Mouse (Mus musculus): Measurements from ENCODE around the gene Sox6. TPM values are rescaled to one million over a fixed set of nuclear protein-coding genes. Genes with fewer than 3 reads are reported as not detected.

Gene Sox6
- polyA plus RNA-seq, 1 experiment from 2014 or later: 33.2 TPM

DNA sequence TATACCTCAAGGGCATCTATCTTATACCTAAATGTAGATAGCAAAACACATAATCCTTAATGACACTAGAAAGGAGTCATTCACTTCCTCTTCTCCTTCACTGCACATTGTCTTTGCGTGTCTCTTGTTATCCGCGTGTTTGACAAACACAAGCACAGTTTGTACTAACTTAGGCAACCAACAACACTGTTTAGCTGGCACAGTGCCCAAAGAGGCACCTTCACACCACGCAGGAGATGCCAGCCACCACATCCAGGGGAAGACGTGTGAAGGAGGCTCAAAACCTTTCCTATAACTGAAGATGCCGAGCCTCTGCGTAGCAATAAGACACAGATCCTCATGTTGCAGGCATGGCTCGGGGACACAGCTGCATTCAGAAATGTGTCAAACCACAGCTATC is 345.4 kb downstream of the Sox6 start:
- Histone ChIP-seq H3K4me3 (no peak overlapping the region), H3K27ac (ENCODE audit: poor library complexity, severe bottlenecking) (no peak overlapping the region), H3K9ac (no peak overlapping the region), H3K4me1 (replicated peaks) (peaks cover 9% of the 10 kb centered on the region), H3K36me3 (no peaks in the 10 kb centered on the region), H3K27me3 (replicated peaks) (no peaks in the 10 kb centered on the region), H3K4me2 (no peak overlapping the region), H3K9me3 (replicated peaks) (0 out of 2 replicates have a peak, but pooled peaks cover 2% of the 10 kb centered on the region)
- 45% methylated on average over 8 of the region's 8 CpGs for WGBS
- no peak for ATAC-seq (ENCODE audit: insufficient number of reproducible peaks, low FRiP score)

DNA sequence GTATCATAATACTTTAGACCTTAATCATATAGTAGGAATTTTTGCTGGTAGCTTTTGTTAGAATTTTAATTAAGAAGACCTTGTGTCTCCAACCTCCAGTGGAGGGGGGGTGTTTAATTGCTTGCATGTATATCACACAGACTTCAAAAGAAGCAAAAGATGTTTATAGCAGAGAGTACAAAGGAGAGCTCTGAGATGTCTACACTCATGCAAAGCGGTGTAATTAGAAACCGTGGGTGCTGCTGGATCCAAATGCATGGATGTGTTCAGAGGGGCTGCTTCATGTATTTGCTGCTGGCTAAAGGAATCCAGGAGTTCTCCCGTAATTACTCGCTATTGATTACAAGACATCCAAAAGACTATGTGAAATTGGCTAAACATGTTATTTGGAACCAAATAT is 347.5 kb downstream of the Sox6 start:
- WGBS: 80% methylated on average over 4 of the region's 4 CpGs
- H3K9me3 ChIP-seq (replicated peaks): no peaks in the 10 kb centered on the region
- H3K9ac ChIP-seq: no peak overlapping the region
- ATAC-seq (ENCODE audit: insufficient number of reproducible peaks, low FRiP score): no peak
- no peak overlapping the region for H3K27ac ChIP-seq (ENCODE audit: poor library complexity, severe bottlenecking)
- no peaks in the 10 kb centered on the region for H3K27me3 ChIP-seq (replicated peaks)
- peaks cover 11% of the 10 kb centered on the region for H3K4me1 ChIP-seq (replicated peaks)
- no peaks in the 10 kb centered on the region for H3K36me3 ChIP-seq
- H3K4me3 ChIP-seq: no peak overlapping the region
- H3K4me2 ChIP-seq: no peak overlapping the region

- Histone ChIP-seq H3K4me1 (replicated peaks) (0 out of 2 replicates have a peak, but pooled peaks cover 2% of the 10 kb centered on the region), H3K27ac (ENCODE audit: poor library complexity, severe bottlenecking) (no peak overlapping the region), H3K9ac (no peak overlapping the region), H3K27me3 (replicated peaks) (no peaks in the 10 kb centered on the region), H3K36me3 (no peaks in the 10 kb centered on the region), H3K4me3 (no peak overlapping the region), H3K4me2 (no peak overlapping the region), H3K9me3 (replicated peaks) (no peaks in the 10 kb centered on the region)
- 89% methylated on average over 6 of the region's 6 CpGs for WGBS
- ATAC-seq (ENCODE audit: insufficient number of reproducible peaks, low FRiP score): no peak
Observed at GRCm38 (mm10) chr7:115686687-115687086, 351.9 kb downstream of the Sox6 start.

- WGBS: 85% methylated on average over 3 of the region's 3 CpGs
- no peaks in the 10 kb centered on the region for H3K27me3 ChIP-seq (replicated peaks)
Observed at GRCm38 (mm10) chr7:115684142-115684541, 354.5 kb downstream of the Sox6 start.

DNA sequence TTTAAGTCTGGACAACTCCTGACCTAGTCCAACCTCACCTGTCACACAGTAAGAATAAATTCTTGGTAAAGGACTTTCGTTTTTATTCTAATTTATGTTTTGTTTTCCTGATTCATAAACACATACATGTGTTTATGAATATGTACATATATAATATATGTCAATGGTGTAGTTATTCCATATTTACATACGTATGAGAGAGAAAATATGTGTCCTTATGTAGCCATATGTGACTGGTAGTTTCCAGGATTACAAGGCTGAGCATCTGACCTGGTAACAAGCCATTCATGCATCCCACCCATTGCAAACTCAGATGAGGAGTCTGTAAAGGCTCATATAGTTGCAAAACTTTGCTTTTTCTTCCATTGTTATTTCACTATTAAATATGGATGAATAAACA is 366.8 kb downstream of the Sox6 start:
- no peaks in the 10 kb centered on the region for H3K9me3 ChIP-seq (replicated peaks)
- H3K9ac ChIP-seq: no peak overlapping the region
- H3K4me2 ChIP-seq: no peak overlapping the region
- 81% methylated on average over 2 of the region's 2 CpGs for WGBS
- no peak overlapping the region for H3K27ac ChIP-seq (ENCODE audit: poor library complexity, severe bottlenecking)
- H3K4me1 ChIP-seq (replicated peaks): peaks cover 33% of the 10 kb centered on the region
- no peak overlapping the region for H3K4me3 ChIP-seq
- ATAC-seq (ENCODE audit: insufficient number of reproducible peaks, low FRiP score): no peak
- H3K27me3 ChIP-seq (replicated peaks): no peaks in the 10 kb centered on the region
- no peaks in the 10 kb centered on the region for H3K36me3 ChIP-seq

More at GRCm38 (mm10) chr7:115684142-115684541, 354.5 kb downstream of the Sox6 start:
- ATAC-seq (ENCODE audit: insufficient number of reproducible peaks, low FRiP score): no peak
- Histone ChIP-seq H3K4me3 (no peak overlapping the region), H3K4me2 (no peak overlapping the region), H3K27ac (ENCODE audit: poor library complexity, severe bottlenecking) (no peak overlapping the region), H3K9me3 (replicated peaks) (no peaks in the 10 kb centered on the region), H3K9ac (no peak overlapping the region), H3K4me1 (replicated peaks) (0 out of 2 replicates have a peak, but pooled peaks cover 4% of the 10 kb centered on the region), H3K36me3 (no peaks in the 10 kb centered on the region)

- H3K27ac ChIP-seq (ENCODE audit: poor library complexity, severe bottlenecking): no peak overlapping the region
- no peak overlapping the region for H3K9ac ChIP-seq
- no peaks in the 10 kb centered on the region for H3K27me3 ChIP-seq (replicated peaks)
- H3K4me2 ChIP-seq: no peak overlapping the region
- no peak overlapping the region for H3K4me3 ChIP-seq
- no peak for ATAC-seq (ENCODE audit: insufficient number of reproducible peaks, low FRiP score)
- no peaks in the 10 kb centered on the region for H3K36me3 ChIP-seq
- H3K9me3 ChIP-seq (replicated peaks): no peaks in the 10 kb centered on the region
- 84% methylated on average over 4 of the region's 4 CpGs for WGBS
- peaks cover 38% of the 10 kb centered on the region for H3K4me1 ChIP-seq (replicated peaks)
Observed at GRCm38 (mm10) chr7:115671272-115671671, 367.3 kb downstream of the Sox6 start.

GRCm38 (mm10) chr7:115669207-115670004 is 369.2 kb downstream of the Sox6 start:
- peaks cover 38% of the 10 kb centered on the region for H3K4me1 ChIP-seq (replicated peaks)
- no peaks in the 10 kb centered on the region for H3K9me3 ChIP-seq (replicated peaks)
- H3K27me3 ChIP-seq (replicated peaks): no peaks in the 10 kb centered on the region
- H3K27ac ChIP-seq (ENCODE audit: poor library complexity, severe bottlenecking): no peak overlapping the region; the same call in 1 of the 2 replicates
- H3K4me3 ChIP-seq: no peak overlapping the region
- H3K4me2 ChIP-seq: no peak overlapping the region
- WGBS: 54% methylated on average over 6 of the region's 6 CpGs
- no peak for ATAC-seq (ENCODE audit: insufficient number of reproducible peaks, low FRiP score)
- H3K9ac ChIP-seq: no peak overlapping the region
- H3K36me3 ChIP-seq: no peaks in the 10 kb centered on the region

- no peak for ATAC-seq (ENCODE audit: insufficient number of reproducible peaks, low FRiP score)
- WGBS: 36% methylated on average over 18 of the region's 18 CpGs
- peak overlapping the region; percentile 65 for H3K4me2 ChIP-seq
- H3K36me3 ChIP-seq: no peaks in the 10 kb centered on the region
- peak overlapping the region; percentile 48; the same call in 1 of the 2 replicates for H3K9ac ChIP-seq
- H3K27ac ChIP-seq (ENCODE audit: poor library complexity, severe bottlenecking): no peak overlapping the region
- peaks cover 32% of the 10 kb centered on the region for H3K4me1 ChIP-seq (replicated peaks)
- H3K9me3 ChIP-seq (replicated peaks): no peaks in the 10 kb centered on the region
- H3K27me3 ChIP-seq (replicated peaks): no peaks in the 10 kb centered on the region
- H3K4me3 ChIP-seq: peak overlapping the region; percentile 32
Observed at GRCm38 (mm10) chr7:115666686-115667382, 371.8 kb downstream of the Sox6 start.

- no peak overlapping the region for H3K4me2 ChIP-seq
- no peak for ATAC-seq (ENCODE audit: insufficient number of reproducible peaks, low FRiP score)
- no peak overlapping the region for H3K4me3 ChIP-seq
- WGBS: 69% methylated on average over 6 of the region's 6 CpGs
- peaks cover 4% of the 10 kb centered on the region; the same call in 1 of the 2 replicates for H3K36me3 ChIP-seq
- H3K27ac ChIP-seq (ENCODE audit: poor library complexity, severe bottlenecking): no peak overlapping the region
- no peaks in the 10 kb centered on the region for H3K27me3 ChIP-seq (replicated peaks)
- H3K4me1 ChIP-seq (replicated peaks): peaks cover 17% of the 10 kb centered on the region
- no peaks in the 10 kb centered on the region for H3K9me3 ChIP-seq (replicated peaks)
- no peak overlapping the region for H3K9ac ChIP-seq
Observed at GRCm38 (mm10) chr7:115663399-115663798, 375.2 kb downstream of the Sox6 start.

GRCm38 (mm10) chr7:115662121-115662520 is 376.5 kb downstream of the Sox6 start:
- no peak for ATAC-seq (ENCODE audit: insufficient number of reproducible peaks, low FRiP score)
- Histone ChIP-seq H3K9me3 (replicated peaks) (no peaks in the 10 kb centered on the region), H3K9ac (no peak overlapping the region), H3K4me1 (replicated peaks) (peaks cover 9% of the 10 kb centered on the region), H3K27ac (ENCODE audit: poor library complexity, severe bottlenecking) (no peak overlapping the region), H3K4me2 (no peak overlapping the region), H3K36me3 (peaks cover 4% of the 10 kb centered on the region; the same call in 1 of the 2 replicates), H3K27me3 (replicated peaks) (no peaks in the 10 kb centered on the region), H3K4me3 (no peak overlapping the region)
- 83% methylated on average over 9 of the region's 9 CpGs for WGBS

DNA sequence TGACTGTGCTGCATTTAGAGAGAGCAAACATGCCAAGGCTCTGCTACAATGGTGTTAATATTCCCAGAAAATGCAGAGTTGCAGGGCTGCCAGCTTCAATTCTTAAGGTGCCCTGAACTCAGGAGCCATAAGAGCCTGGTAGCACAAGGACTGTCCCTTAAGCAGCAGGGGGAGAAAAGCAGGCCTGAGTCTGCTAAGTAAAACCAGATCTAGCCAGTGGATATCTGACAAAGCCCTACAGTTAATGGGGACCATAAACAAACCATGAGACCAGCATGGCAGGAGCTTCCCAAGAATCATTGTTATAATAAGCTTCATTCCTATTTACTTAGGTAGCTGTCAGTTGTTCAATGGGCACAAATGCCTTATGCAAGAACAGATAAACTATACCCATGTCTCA is 391.9 kb downstream of the Sox6 start:
- ATAC-seq (ENCODE audit: insufficient number of reproducible peaks, low FRiP score): no peak
- peaks cover 17% of the 10 kb centered on the region for H3K4me1 ChIP-seq (replicated peaks)
- H3K4me2 ChIP-seq: no peak overlapping the region
- H3K4me3 ChIP-seq: no peak overlapping the region
- H3K27me3 ChIP-seq (replicated peaks): no peaks in the 10 kb centered on the region
- H3K36me3 ChIP-seq: no peaks in the 10 kb centered on the region
- H3K9ac ChIP-seq: no peak overlapping the region
- no peak overlapping the region for H3K27ac ChIP-seq (ENCODE audit: poor library complexity, severe bottlenecking)
- no peaks in the 10 kb centered on the region for H3K9me3 ChIP-seq (replicated peaks)

Measured in heart, embryonic 12.5 days (tissue).